Mouse (Mus musculus): Measurements from ENCODE around the gene Myo1c. TPM values are rescaled to one million over a fixed set of nuclear protein-coding genes. Genes with fewer than 3 reads are reported as not detected.

Myo1c gene
- polyA plus RNA-seq, 1 experiment, result 177 TPM

DNA sequence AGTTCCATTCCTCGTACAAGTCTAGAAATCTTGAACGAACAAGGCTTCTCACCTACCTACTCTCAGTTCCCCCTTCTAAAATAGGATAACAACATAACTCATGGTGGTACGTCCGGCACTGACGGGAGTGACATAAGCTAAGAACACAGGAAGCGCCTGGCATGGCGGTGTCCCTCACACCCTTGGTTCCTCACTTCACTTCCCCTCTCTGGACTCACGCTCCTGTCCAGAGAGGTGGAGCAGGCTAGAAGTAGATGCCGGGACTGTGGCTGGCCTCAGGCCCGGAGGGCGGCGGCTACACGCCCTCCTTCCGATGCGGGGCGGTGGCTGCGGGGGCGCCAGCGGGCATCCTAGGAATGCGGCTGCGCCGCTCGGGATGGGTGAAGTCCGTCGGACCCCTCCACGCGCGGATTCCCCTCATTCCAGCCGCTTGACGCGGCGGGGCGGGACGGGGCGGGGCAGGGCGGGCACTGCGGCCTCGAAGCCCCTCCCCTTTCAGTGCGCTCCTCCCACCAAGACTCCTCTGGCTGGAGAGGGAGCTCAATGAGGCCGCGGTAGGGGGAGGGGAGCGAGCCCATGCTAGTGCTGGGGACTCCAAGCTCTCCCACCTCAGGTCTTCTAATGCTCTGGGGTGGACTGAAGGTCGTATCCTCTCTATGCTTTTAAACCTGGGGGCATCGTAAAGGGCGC lies 3.6 kb downstream of the Myo1c start:
- H3K79me2 ChIP-seq (ENCODE audit: control insufficient read depth, insufficient read depth), result peaks cover 23% of the 10 kb centered on the region
- TF ChIP-seq MYOD1 (IDR thresholded peaks at IDR 0.05; ENCODE audit: control insufficient read depth in 1 of 3, insufficient read length in 2 of 3, low read depth in 2 of 3), result peak in 1 of 3 experiments; percentile 41
- TF ChIP-seq E2F4 (IDR thresholded peaks at IDR 0.05; ENCODE audit: insufficient read depth), result no peak
- TF ChIP-seq TCF12 (IDR thresholded peaks at IDR 0.05; ENCODE audit: insufficient read depth, poor library complexity, severe bottlenecking), result no peak
- peak in 1 of 3 experiments; percentile 79 for TF ChIP-seq MYOG (IDR thresholded peaks at IDR 0.05; ENCODE audit: control insufficient read depth in 1 of 3, insufficient read depth in 1 of 3, insufficient read length in 2 of 3, low read depth in 2 of 3)
- peak; percentile 82 for TF ChIP-seq POLR2AphosphoS2 (IDR thresholded peaks at IDR 0.05; ENCODE audit: insufficient read length, low read depth)
- TF ChIP-seq SRF (IDR thresholded peaks at IDR 0.05; ENCODE audit: control insufficient read depth, insufficient read length, low read depth), result no peak
- TF ChIP-seq TCF3 (IDR thresholded peaks at IDR 0.05; ENCODE audit: insufficient read length, low read depth), result no peak
- peak; percentile 73 for TF ChIP-seq POLR2A (IDR thresholded peaks at IDR 0.05; ENCODE audit: insufficient read length, low read depth)
- H3K4me2 ChIP-seq (ENCODE audit: low read depth), result peak overlapping the region; percentile 90
- H3K27me3 ChIP-seq (ENCODE audit: control insufficient read depth, insufficient read depth, insufficient read length), result no peaks in the 10 kb centered on the region
- peak overlapping the region; percentile 65 for H3K4me3 ChIP-seq
- H3K36me3 ChIP-seq (ENCODE audit: control insufficient read depth, insufficient read depth), result peaks cover 13% of the 10 kb centered on the region
- no peak overlapping the region for H3ac ChIP-seq (ENCODE audit: control insufficient read depth, insufficient read length)

DNA sequence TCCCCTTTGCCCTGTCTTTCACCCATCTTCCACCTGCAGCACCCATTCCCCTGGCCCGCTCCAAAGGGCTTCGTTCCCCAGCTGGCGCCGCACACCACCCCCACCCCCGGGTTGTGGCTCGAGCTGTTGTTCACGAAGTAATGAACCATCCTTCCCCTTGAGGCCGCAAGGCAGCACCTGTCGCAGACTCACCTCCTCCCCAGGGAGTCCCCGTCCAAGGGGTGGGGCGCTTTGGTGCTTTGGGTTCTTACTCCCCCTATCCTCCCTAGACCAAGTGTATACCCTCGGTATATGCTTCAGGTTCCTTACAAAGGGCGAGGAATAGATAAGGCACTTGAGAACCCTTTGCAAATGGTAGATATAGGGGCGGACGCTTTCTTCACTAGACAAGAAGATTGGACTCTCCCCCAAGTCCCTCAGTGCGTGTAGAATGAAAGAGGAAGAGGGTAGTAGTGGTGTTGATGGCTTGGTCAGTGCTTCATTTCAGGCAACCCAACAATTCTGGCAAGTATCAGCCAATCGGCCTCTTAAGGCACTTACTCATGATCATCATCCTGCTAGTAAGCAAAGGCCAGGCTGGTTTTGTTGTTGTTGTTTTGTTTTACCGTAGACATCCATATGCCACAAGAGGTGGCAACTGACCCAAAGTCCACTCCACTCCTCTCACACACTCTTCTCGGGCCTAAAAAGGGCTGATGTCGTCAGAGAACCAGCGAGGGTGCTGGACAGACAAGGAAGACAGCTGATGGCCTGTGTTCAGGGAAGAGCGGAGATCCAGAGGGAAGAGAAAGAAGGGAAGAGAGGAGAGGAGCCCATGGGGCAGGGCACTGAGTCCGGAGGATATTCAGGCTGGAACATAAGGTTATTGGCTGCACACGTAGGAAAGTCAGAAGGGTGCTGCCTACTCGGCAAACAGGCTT lies 4.4 kb downstream of the Myo1c start:
- H3K4me2 ChIP-seq (ENCODE audit: low read depth), result peak overlapping the region; percentile 86

GRCm38 (mm10) chr11:75655621-75656545 lies 5.6 kb downstream of the Myo1c start:
- H3K4me3 ChIP-seq, result peak overlapping the region; percentile 65
- H3K36me3 ChIP-seq (ENCODE audit: control insufficient read depth, insufficient read depth), result peaks cover 28% of the 10 kb centered on the region
- peak overlapping the region; percentile 10 for H3ac ChIP-seq (ENCODE audit: control insufficient read depth, insufficient read length)
- H3K79me2 ChIP-seq (ENCODE audit: control insufficient read depth, insufficient read depth), result peaks cover 23% of the 10 kb centered on the region
- TF ChIP-seq REST (IDR thresholded peaks at IDR 0.05; ENCODE audit: insufficient read depth, insufficient read length), result no peak
- no peak for TF ChIP-seq TCF12 (IDR thresholded peaks at IDR 0.05; ENCODE audit: insufficient read depth, poor library complexity, severe bottlenecking)
- peak; percentile 47 for TF ChIP-seq SRF (IDR thresholded peaks at IDR 0.05; ENCODE audit: control insufficient read depth, insufficient read length, low read depth)
- TF ChIP-seq E2F4 (IDR thresholded peaks at IDR 0.05; ENCODE audit: insufficient read depth), result no peak
- no peak for TF ChIP-seq MAX (IDR thresholded peaks at IDR 0.05; ENCODE audit: low read depth)
- TF ChIP-seq USF1 (IDR thresholded peaks at IDR 0.05; ENCODE audit: low read depth), result peak; percentile 20
- peak in 1 of 3 experiments; percentile 9 for TF ChIP-seq MYOG (IDR thresholded peaks at IDR 0.05; ENCODE audit: control insufficient read depth in 1 of 3, insufficient read depth in 1 of 3, insufficient read length in 2 of 3, low read depth in 2 of 3)
- no peak for TF ChIP-seq TCF3 (IDR thresholded peaks at IDR 0.05; ENCODE audit: insufficient read length, low read depth)
- TF ChIP-seq MYOD1 (IDR thresholded peaks at IDR 0.05; ENCODE audit: control insufficient read depth in 1 of 3, insufficient read length in 2 of 3, low read depth in 2 of 3), result peak in 1 of 3 experiments; percentile 6
- no peak for TF ChIP-seq CEBPB (IDR thresholded peaks at IDR 0.05; ENCODE audit: insufficient read depth, poor library complexity, severe bottlenecking)
- no peak for TF ChIP-seq POLR2A (IDR thresholded peaks at IDR 0.05; ENCODE audit: insufficient read length, low read depth)
- peak; percentile 59 for TF ChIP-seq POLR2AphosphoS2 (IDR thresholded peaks at IDR 0.05; ENCODE audit: insufficient read length, low read depth)
- H3K4me2 ChIP-seq (ENCODE audit: low read depth), result peak overlapping the region; percentile 86
- H3K27me3 ChIP-seq (ENCODE audit: control insufficient read depth, insufficient read depth, insufficient read length), result no peaks in the 10 kb centered on the region

More for the DNA sequence above, 4.4 kb downstream of the Myo1c start:
- Histone ChIP-seq H3K4me3 (peak overlapping the region; percentile 65), H3K79me2 (ENCODE audit: control insufficient read depth, insufficient read depth) (peaks cover 23% of the 10 kb centered on the region), H3K27me3 (ENCODE audit: control insufficient read depth, insufficient read depth, insufficient read length) (no peaks in the 10 kb centered on the region), H3K36me3 (ENCODE audit: control insufficient read depth, insufficient read depth) (peaks cover 19% of the 10 kb centered on the region), H3ac (ENCODE audit: control insufficient read depth, insufficient read length) (peak overlapping the region; percentile 10)
- TF ChIP-seq USF1 (IDR thresholded peaks at IDR 0.05; ENCODE audit: low read depth) (no peak), SRF (IDR thresholded peaks at IDR 0.05; ENCODE audit: control insufficient read depth, insufficient read length, low read depth) (no peak), TCF3 (IDR thresholded peaks at IDR 0.05; ENCODE audit: insufficient read length, low read depth) (no peak), REST (IDR thresholded peaks at IDR 0.05; ENCODE audit: insufficient read depth, insufficient read length) (no peak), CEBPB (IDR thresholded peaks at IDR 0.05; ENCODE audit: insufficient read depth, poor library complexity, severe bottlenecking) (no peak), MYOD1 (IDR thresholded peaks at IDR 0.05; ENCODE audit: control insufficient read depth in 1 of 3, insufficient read length in 2 of 3, low read depth in 2 of 3) (peak in 2 of 3 experiments; percentile 64 to 80), POLR2AphosphoS2 (IDR thresholded peaks at IDR 0.05; ENCODE audit: insufficient read length, low read depth) (no peak), POLR2A (IDR thresholded peaks at IDR 0.05; ENCODE audit: insufficient read length, low read depth) (no peak), MYOG (IDR thresholded peaks at IDR 0.05; ENCODE audit: control insufficient read depth in 1 of 3, insufficient read depth in 1 of 3, insufficient read length in 2 of 3, low read depth in 2 of 3) (peak in 2 of 3 experiments; percentile 45 to 88)
